Mouse (Mus musculus) olfactory bulb, adult 2 months (tissue): Measurements from ENCODE around the gene Dus2.

Source experiments
- CTCF ChIP-seq: fragments of 200-500 bp; IDR thresholded peaks from 2 replicates; pipeline ENCODE4 v1.5.1; 2012; ENCODE audit warnings: low read depth, mild to moderate bottlenecking, low read length, moderate library complexity; ENCODE audit not compliant: insufficient read depth
- POLR2A ChIP-seq: fragments of 200-500 bp; IDR thresholded peaks from 2 replicates; pipeline ENCODE4 v1.6.1; 2012; ENCODE audit warnings: mild to moderate bottlenecking, low read depth, low read length, moderate library complexity; ENCODE audit not compliant: insufficient read depth

GRCm38 (mm10) chr8:106040218-106040617 lies 49.1 kb downstream of the Dus2 start:
- TF ChIP-seq CTCF (no peak), POLR2A (no peak)
